Mouse (Mus musculus) megakaryocyte, adult 5-6 weeks (primary cell): ENCODE data around the gene Alyref. TPM values are rescaled to one million over a fixed set of nuclear protein-coding genes. Genes with fewer than 3 reads are reported as not detected.
"Not testable (repeated sequence)": the region's sequence is repeated elsewhere in the genome, so short reads cannot be mapped to it uniquely, and the experiment has no call there.

Source experiments
- ATAC-seq: 2 replicates; pipeline ENCODE4 v1.8.0; 2016; ENCODE audit warnings: mild to moderate bottlenecking, inconsistent platforms; ENCODE audit not compliant: poor library complexity, severe bottlenecking
- total RNA-seq, 2 experiments: library from RNA; stranded (forward) in 1 of 2; stranded (reverse) in 1 of 2; fragments of 153-499, 151-499 nt in 1 of 2; fragments of 221-1000, 200-1000 nt in 1 of 2; gene quantifications; 2 replicates each; pipeline versions ENCODE4 v1.2.3 to v1.2.4; 2015 to 2017

The Alyref gene
- total RNA-seq, 2 experiments from 2014 or later, result 149 to 196 TPM

GRCm38 (mm10) chr11:120575046-120575445 lies 23.1 kb downstream of the Alyref start:
- no peak for ATAC-seq

DNA sequence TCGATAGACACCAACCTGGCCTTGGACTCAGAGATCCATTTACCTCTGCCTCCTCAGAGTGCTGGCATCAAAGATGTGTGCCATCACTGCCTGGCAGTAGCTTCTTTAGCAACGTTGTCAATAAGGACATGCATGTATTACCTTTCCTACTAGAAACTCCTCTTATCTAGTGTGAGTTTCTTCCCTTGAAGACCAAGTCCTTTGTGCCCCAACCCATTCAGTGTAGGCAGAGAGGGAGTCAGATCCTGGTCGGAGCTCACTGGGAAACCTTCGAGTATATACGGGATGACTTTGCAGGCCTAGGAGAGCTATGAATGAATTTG lies 23.9 kb downstream of the Alyref start:
- no peak for ATAC-seq

DNA sequence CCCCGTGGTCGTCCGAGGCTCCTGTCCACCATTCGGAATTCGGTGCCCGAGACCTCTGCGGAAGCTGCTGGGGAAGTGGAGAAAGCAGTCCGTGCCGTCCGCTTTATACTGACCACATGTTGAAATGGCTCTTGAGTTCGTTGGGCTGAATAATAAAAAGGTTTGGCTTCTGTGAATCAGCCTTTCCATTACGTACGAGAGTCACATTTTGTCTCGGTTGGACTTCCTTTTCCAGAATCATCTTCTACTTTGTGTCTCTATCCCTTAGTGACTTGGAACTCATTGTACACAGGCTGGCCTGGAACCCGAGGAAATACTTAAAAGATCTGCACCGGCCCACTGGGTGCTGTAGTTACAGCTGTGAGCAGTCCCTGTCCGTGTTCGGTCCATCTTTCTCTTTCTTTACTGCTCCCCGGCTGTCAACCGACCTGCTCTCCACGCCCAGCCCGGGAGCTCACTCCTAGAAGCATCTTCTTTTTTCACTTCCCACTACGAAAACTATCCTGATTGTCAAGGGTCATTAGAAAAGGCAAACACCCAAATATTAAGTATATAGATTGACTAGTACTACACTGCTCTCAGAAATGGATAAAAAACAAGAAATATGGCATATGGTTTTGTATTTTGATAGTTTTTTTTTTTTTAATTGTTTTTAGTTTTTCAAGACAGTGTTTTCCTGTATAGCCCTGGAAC lies 24.4 kb downstream of the Alyref start:
- 0 out of 2 replicates have a peak, but pooled peaks have one; percentile 1 for ATAC-seq

- peak; percentile 77 for ATAC-seq
These were observed 25.2 kb downstream of the Alyref start, which contains the start of gene P4hb for GRCm38 (mm10) chr11:120572752-120573584. TSS of gene P4hb (minus strand) at chr11:120573253.

- peak; percentile 1; the same call in 1 of the 2 replicates for ATAC-seq
These were observed 25.8 kb downstream of the Alyref start for GRCm38 (mm10) chr11:120572417-120572751.

GRCm38 (mm10) chr11:120571754-120572416 lies 26.3 kb downstream of the Alyref start:
- no peak for ATAC-seq

GRCm38 (mm10) chr11:120571122-120571521 lies 27.0 kb downstream of the Alyref start:
- ATAC-seq, result peak; percentile 33

GRCm38 (mm10) chr11:120568324-120568723 lies 29.8 kb downstream of the Alyref start:
- no peak for ATAC-seq

DNA sequence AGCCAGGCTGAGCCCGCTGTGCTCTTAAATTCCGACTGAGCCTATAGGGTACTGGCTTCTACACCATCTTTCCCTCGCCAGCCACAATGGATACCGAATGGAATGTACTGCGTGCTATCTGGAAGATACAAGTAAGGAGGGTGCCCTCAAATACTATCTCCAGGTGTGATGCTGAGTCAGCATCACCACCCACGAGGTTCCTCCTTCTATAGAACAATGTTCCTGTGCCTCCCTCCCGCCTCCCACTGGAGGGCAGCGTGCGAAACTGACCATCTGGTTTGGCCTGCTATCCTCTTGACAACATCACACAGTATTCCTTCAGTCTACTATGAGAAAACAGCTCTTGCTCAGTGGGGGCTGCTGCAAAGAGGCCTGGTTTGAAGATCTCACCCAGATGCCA lies 33.1 kb downstream of the Alyref start:
- no peak for ATAC-seq

DNA sequence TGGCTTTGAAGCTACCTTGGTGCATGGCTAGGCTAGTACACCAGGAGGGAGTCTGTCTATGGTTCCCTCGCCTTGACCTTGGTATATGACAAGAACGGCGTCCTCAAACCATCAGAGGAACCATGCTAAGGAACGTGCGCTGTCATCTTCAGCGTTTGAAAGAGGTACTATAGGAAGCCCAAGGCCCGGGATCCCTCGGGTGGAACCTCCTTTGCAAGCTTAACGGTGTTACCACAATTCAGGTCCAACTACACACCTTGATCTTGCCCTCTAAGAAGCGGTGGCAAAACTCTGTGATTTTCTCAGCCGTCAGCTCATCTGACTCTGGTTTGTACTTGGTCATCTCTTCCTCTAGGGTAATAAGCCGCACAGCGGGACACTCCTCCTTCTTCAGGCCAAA lies 35.2 kb downstream of the Alyref start:
- no peak for ATAC-seq

DNA sequence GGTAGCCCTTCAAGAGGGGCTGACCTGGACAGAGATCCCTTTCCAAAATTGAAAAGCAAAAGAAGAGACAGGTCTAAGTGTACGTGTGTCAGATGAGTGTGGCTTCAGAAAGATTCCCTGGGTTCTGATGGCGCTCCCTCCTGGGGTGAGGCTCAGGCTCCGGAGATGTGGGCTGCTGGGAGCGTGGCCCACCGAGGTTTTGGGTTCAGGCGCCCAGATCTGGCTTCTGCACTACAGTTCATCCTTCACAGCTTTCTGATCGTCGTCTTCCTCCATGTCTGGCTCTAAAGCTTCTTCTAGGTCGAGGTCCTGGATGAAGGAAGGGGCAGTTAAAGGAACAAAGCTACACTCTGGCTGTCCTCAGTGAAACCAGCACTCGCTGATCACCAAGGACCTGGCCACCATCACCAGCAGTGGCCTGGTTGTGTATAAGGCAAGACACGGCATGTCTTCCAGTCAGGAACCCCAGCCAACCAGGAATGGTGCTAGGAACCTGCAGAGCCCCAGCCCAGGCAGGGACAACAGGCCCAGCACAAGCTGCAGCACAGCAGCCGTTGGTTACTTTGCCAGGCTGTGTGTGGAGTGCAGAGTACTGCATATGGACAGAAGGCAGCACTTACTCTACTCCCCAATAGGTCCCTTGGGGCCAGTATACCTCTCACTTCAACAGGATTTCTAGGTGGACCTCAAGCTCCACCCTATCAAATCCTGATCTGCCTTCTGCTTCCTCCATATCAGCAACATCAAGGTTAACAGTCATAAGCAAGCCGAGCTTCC lies 37.0 kb downstream of the Alyref start:
- no peak for ATAC-seq

- ATAC-seq, result not testable (repeated sequence)
These were observed 39.3 kb downstream of the Alyref start for GRCm38 (mm10) chr11:120558843-120559242.

DNA sequence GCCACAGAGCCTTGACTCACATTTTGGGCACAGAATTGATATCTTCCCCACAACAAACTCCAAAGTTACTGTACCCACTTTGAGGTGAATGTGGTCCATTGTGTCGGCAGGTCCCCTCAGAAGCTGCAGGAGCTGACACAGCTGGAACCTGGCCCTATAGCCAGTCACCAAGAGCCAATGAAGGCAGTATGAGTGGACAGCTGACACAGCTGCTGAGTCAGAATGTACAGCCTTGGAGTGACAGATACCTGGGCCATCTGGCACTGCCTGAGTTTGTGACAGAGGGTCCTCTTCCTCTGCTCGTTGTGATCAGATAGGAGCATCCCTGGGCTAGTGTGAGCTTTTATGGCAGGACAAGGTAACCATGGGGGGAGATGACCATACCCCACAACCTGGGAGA lies 42.9 kb downstream of the Alyref start:
- ATAC-seq, result no peak

DNA sequence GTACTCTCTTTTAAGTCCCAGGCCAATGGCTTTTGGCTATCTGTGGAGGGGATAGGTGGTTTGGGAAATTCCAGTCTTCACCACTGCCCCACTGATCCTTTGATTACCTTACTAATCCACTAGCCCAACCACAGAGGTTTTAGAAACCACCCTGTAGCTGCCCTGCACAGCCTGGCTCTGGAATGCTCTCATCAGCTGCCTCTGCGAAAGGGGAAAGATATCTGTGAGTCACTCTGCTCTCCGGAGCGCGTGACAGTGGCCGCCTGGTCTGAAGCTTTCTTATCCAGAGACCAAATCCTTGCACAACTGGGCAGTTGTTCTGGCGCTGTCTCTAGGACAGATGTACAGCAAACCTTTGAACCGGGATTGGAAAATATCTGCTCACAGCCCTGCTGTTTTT lies 43.3 kb downstream of the Alyref start:
- no peak for ATAC-seq

DNA sequence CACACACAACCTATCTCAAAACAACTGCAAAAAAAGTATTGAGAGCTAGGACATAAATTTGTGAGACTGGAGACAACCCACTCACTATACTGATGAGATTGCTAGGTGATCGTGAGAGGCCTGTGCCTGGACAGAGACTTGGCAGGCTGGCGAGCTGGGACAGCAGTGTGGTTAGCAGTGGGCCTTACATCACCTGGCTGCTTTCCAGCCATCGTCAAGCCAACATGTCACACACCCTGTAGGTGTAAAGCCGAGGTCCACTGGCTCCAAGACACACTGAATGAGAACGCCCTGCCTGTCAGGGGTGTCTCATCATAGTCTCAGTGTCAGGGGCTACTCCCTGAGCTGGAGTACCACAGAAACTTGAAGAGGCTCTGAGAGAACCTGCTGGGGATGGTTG lies 45.4 kb downstream of the Alyref start:
- ATAC-seq, result no peak

DNA sequence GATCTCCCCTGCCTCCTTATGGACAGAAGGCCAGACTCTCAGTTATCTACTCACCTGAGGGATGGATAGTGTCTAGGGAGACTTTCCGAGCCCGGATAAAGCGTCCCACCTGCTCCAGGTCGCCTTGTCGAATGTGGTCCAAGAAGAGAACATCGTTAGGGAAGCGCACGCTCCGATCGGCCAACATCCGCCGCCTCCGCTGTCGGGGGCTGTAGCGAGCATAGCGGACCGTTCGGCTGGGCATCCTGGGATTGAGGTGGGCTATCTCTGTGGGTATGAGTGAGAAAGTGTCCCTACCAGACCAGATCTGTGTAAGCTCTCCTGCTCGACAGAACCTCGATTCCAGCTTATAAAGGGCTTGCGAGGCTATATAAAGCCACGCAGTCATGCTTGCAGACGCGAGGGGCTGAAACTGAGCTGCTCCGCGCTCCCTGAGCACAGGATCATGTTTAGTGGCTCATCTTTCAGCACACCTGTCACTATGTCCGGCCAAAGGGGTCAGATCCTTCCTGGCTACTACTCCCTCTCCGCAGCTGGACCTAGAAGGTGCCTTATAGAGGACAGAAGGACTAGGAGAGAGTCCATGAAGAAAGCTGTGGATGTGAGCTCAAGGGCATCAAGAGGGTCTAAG lies 47.2 kb downstream of the Alyref start, which contains the start of gene Ppp1r27:
Gene Ppp1r27, minus strand, starts transcription at position 323 of the 631 bp plus-strand sequence.
- no peak for ATAC-seq

- ATAC-seq, result no peak
These were observed 48.0 kb downstream of the Alyref start for GRCm38 (mm10) chr11:120549986-120550809.

GRCm38 (mm10) chr11:120549168-120549945 lies 48.8 kb downstream of the Alyref start, which contains the start of gene Mcrip1:
TSS of gene Mcrip1 (minus strand) at chr11:120549727.
- ATAC-seq, result peak; percentile 89

- ATAC-seq, result no peak
These were observed 49.4 kb downstream of the Alyref start for GRCm38 (mm10) chr11:120548786-120549167.
